Mouse (Mus musculus) embryonic facial prominence, embryonic 14.5 days (tissue): Measurements from ENCODE around the gene Gm20388. TPM values are rescaled to one million over a fixed set of nuclear protein-coding genes. Genes with fewer than 3 reads are reported as not detected.

Experiments used
- ATAC-seq: fragments of 200-750 bp; cut with Nextera tagmentation; 2 replicates; pipeline ENCODE4 v1.8.0; 2017; ENCODE audit warnings: low read depth, moderate number of reproducible peaks, moderate TSS enrichment
- DNase-seq: peaks from one replicate; pipeline ENCODE4 v3.0.0-alpha.2; 2015; ENCODE audit warnings: low spot score
- H3K27ac ChIP-seq: fragments of 300-500 bp; sonication (generic); replicated peaks from 2 replicates; pipeline ENCODE4 v1.5.1; 2014; ENCODE audit warnings: low read depth, mild to moderate bottlenecking, low read length, moderate library complexity
- H3K27me3 ChIP-seq: fragments of 300-500 bp; sonication (generic); replicated peaks from 2 replicates; pipeline ENCODE4 v1.6.1; 2014; ENCODE audit warnings: low read length; ENCODE audit not compliant: control insufficient read depth, insufficient read depth
- H3K36me3 ChIP-seq: fragments of 300-500 bp; sonication (generic); 2 replicates; pipeline ENCODE4 v1.6.1; 2014; ENCODE audit warnings: low read length, mixed read lengths; ENCODE audit not compliant: control insufficient read depth, insufficient read depth
- H3K4me1 ChIP-seq: fragments of 300-500 bp; sonication (generic); 2 replicates; pipeline ENCODE4 v1.6.1; 2014; ENCODE audit warnings: antibody characterized with exemption, low read length; ENCODE audit not compliant: control insufficient read depth, insufficient read depth
- H3K4me2 ChIP-seq: fragments of 300-500 bp; sonication (generic); 2 replicates; pipeline ENCODE4 v1.6.1; 2014; ENCODE audit warnings: low read depth, mild to moderate bottlenecking, low read length, moderate library complexity, mixed read lengths
- H3K4me3 ChIP-seq: fragments of 300-500 bp; sonication (generic); 2 replicates; pipeline ENCODE4 v1.5.1; 2014; ENCODE audit warnings: low read depth, mild to moderate bottlenecking, low read length
- H3K9ac ChIP-seq: fragments of 300-500 bp; sonication (generic); 2 replicates; pipeline ENCODE4 v1.6.1; 2014; ENCODE audit warnings: low read depth, mild to moderate bottlenecking, low read length, moderate library complexity, mixed read lengths
- H3K9me3 ChIP-seq: fragments of 300-500 bp; sonication (generic); 2 replicates; pipeline ENCODE4 v1.6.1; 2016; ENCODE audit warnings: low read length; ENCODE audit not compliant: control insufficient read depth
- WGBS: fragments of 180-500 bp; shearing (Covaris S2); extraction: QIAGEN DNeasy Blood & Tissue Kit; methylation state at CpG from one replicate; pipeline ENCODE4 v1.1.7; 2014; 5-methylcytosine and 5-hydroxymethylcytosine counted together
- polyA plus RNA-seq: library from polyadenylated mRNA; unstranded; fragments of >200 nt; fragmentation: Nextera tagmentation; extraction: Ambion mirVana; gene quantifications from 2 replicates; pipeline ENCODE4 v1.2.1, GENCODE M21; 2014

Gm20388 gene
- polyA plus RNA-seq, 1 experiment from 2014 or later = not detected

GRCm38 (mm10) chr8:122083401-122083800 is 2172.8 kb downstream of the Gm20388 start:
- Histone ChIP-seq H3K27ac (no peak overlapping the region), H3K4me3 (no peak overlapping the region), H3K9me3 (no peaks in the 10 kb centered on the region), H3K27me3 (no peaks in the 10 kb centered on the region), H3K4me1 (peaks cover 11% of the 10 kb centered on the region), H3K4me2 (no peak overlapping the region), H3K9ac (no peak overlapping the region), H3K36me3 (no peaks in the 10 kb centered on the region)
- DNase-seq (no peak), ATAC-seq (no peak)
- 92% methylated on average over 6 of the region's 6 CpGs for WGBS

GRCm38 (mm10) chr8:122084145-122084544 is 2173.5 kb downstream of the Gm20388 start:
- WGBS = 45% methylated on average over 3 of the region's 3 CpGs
- no peak for DNase-seq

GRCm38 (mm10) chr8:122084726-122085410 is 2174.2 kb downstream of the Gm20388 start:
- Histone ChIP-seq H3K9ac (no peak overlapping the region), H3K27ac (no peak overlapping the region), H3K4me1 (peaks cover 9% of the 10 kb centered on the region), H3K36me3 (no peaks in the 10 kb centered on the region), H3K9me3 (no peaks in the 10 kb centered on the region), H3K4me2 (no peak overlapping the region), H3K4me3 (no peak overlapping the region), H3K27me3 (no peaks in the 10 kb centered on the region)
- DNase-seq (peak; percentile 30), ATAC-seq (no peak)
- WGBS = 64% methylated on average over 15 of the region's 15 CpGs

More at GRCm38 (mm10) chr8:122084145-122084544, 2173.5 kb downstream of the Gm20388 start:
- no peaks in the 10 kb centered on the region for H3K27me3 ChIP-seq
- H3K4me1 ChIP-seq = peaks cover 11% of the 10 kb centered on the region
- H3K9me3 ChIP-seq = no peaks in the 10 kb centered on the region
- no peak overlapping the region for H3K4me3 ChIP-seq
- H3K4me2 ChIP-seq = no peak overlapping the region
- ATAC-seq = no peak
- no peak overlapping the region for H3K9ac ChIP-seq
- H3K36me3 ChIP-seq = no peaks in the 10 kb centered on the region
- H3K27ac ChIP-seq = no peak overlapping the region

- Histone ChIP-seq H3K4me3 (no peak overlapping the region), H3K36me3 (no peaks in the 10 kb centered on the region), H3K27ac (no peak overlapping the region), H3K9me3 (no peaks in the 10 kb centered on the region), H3K9ac (no peak overlapping the region), H3K4me2 (no peak overlapping the region), H3K27me3 (no peaks in the 10 kb centered on the region), H3K4me1 (no peaks in the 10 kb centered on the region)
- ATAC-seq = no peak
- 69% methylated on average over 11 of the region's 12 CpGs for WGBS
- no peak for DNase-seq
Measured at GRCm38 (mm10) chr8:122086064-122086463, 2175.4 kb downstream of the Gm20388 start.

- H3K27me3 ChIP-seq = no peaks in the 10 kb centered on the region
- no peaks in the 10 kb centered on the region for H3K9me3 ChIP-seq
- no peaks in the 10 kb centered on the region for H3K36me3 ChIP-seq
- no peak overlapping the region for H3K4me3 ChIP-seq
- H3K9ac ChIP-seq = no peak overlapping the region
- H3K4me2 ChIP-seq = no peak overlapping the region
- WGBS = 90% methylated on average over 16 of the region's 16 CpGs
- DNase-seq (no peak), ATAC-seq (no peak)
- no peak overlapping the region for H3K27ac ChIP-seq
- H3K4me1 ChIP-seq = peaks cover 14% of the 10 kb centered on the region
Measured at GRCm38 (mm10) chr8:122088631-122089030, 2178.0 kb downstream of the Gm20388 start.

- H3K27ac ChIP-seq = no peak overlapping the region
- H3K4me1 ChIP-seq = peaks cover 14% of the 10 kb centered on the region
- no peaks in the 10 kb centered on the region for H3K9me3 ChIP-seq
- 85% methylated on average over 7 of the region's 7 CpGs for WGBS
- H3K4me3 ChIP-seq = no peak overlapping the region
- DNase-seq (no peak), ATAC-seq (no peak)
- no peaks in the 10 kb centered on the region for H3K27me3 ChIP-seq
- no peak overlapping the region for H3K9ac ChIP-seq
- H3K36me3 ChIP-seq = no peaks in the 10 kb centered on the region
- H3K4me2 ChIP-seq = no peak overlapping the region
Measured at GRCm38 (mm10) chr8:122089186-122089700, 2178.6 kb downstream of the Gm20388 start.

GRCm38 (mm10) chr8:122092476-122092875 is 2181.8 kb downstream of the Gm20388 start:
- H3K27ac ChIP-seq = peak overlapping the region; percentile 6; the same call in 1 of the 2 replicates
- no peak overlapping the region for H3K9ac ChIP-seq
- WGBS = 63% methylated on average over 5 of the region's 5 CpGs
- H3K4me1 ChIP-seq = peaks cover 17% of the 10 kb centered on the region
- no peak overlapping the region for H3K4me3 ChIP-seq
- no peaks in the 10 kb centered on the region for H3K9me3 ChIP-seq
- H3K4me2 ChIP-seq = no peak overlapping the region
- no peak for DNase-seq
- no peaks in the 10 kb centered on the region for H3K27me3 ChIP-seq
- no peak for ATAC-seq
- H3K36me3 ChIP-seq = no peaks in the 10 kb centered on the region

GRCm38 (mm10) chr8:122098766-122099165 is 2188.1 kb downstream of the Gm20388 start:
- no peak overlapping the region for H3K9ac ChIP-seq
- ATAC-seq (no peak), DNase-seq (no peak)
- H3K4me2 ChIP-seq = no peak overlapping the region
- H3K9me3 ChIP-seq = no peaks in the 10 kb centered on the region
- peaks cover 36% of the 10 kb centered on the region for H3K4me1 ChIP-seq
- 83% methylated on average over 3 of the region's 3 CpGs for WGBS
- H3K4me3 ChIP-seq = no peak overlapping the region
- H3K27me3 ChIP-seq = no peaks in the 10 kb centered on the region
- no peaks in the 10 kb centered on the region for H3K36me3 ChIP-seq
- H3K27ac ChIP-seq = peak overlapping the region; percentile 65; the same call in 1 of the 2 replicates

- no peaks in the 10 kb centered on the region for H3K9me3 ChIP-seq
- peak; percentile 51 for DNase-seq
- H3K4me1 ChIP-seq = peaks cover 40% of the 10 kb centered on the region
- H3K27me3 ChIP-seq = no peaks in the 10 kb centered on the region
- 56% methylated on average over 7 of the region's 7 CpGs for WGBS
- ATAC-seq = no peak
- H3K27ac ChIP-seq = peak overlapping the region; percentile 65
- H3K9ac ChIP-seq = no peak overlapping the region
- no peak overlapping the region for H3K4me2 ChIP-seq
- no peaks in the 10 kb centered on the region for H3K36me3 ChIP-seq
- no peak overlapping the region for H3K4me3 ChIP-seq
Measured at GRCm38 (mm10) chr8:122099711-122100220, 2189.1 kb downstream of the Gm20388 start.
